Mouse (Mus musculus) lung, postnatal 0 days (tissue): Measurements from ENCODE around the gene Dynlt1c. TPM values are rescaled to one million over a fixed set of nuclear protein-coding genes. Genes with fewer than 3 reads are reported as not detected.
"Not testable (repeated sequence)": the region's sequence is repeated elsewhere in the genome, so short reads cannot be mapped to it uniquely, and the experiment has no call there.

ENCODE experiments used
- ATAC-seq: fragments of 200-750 bp; cut with Nextera tagmentation; 2 replicates; pipeline ENCODE4 v1.8.0; 2017; ENCODE audit warnings: moderate library complexity
- DNase-seq: peaks from one replicate; pipeline ENCODE4 v3.0.0-alpha.2; 2016; ENCODE audit warnings: low spot score
- H3K27ac ChIP-seq: fragments of 300-500 bp; sonication (generic); 2 replicates; pipeline ENCODE4 v1.5.1; 2014; ENCODE audit warnings: antibody characterized with exemption, mild to moderate bottlenecking, low read length, mixed read lengths
- H3K27me3 ChIP-seq: fragments of 300-500 bp; sonication (generic); replicated peaks from 2 replicates; pipeline ENCODE4 v1.6.1; 2014; ENCODE audit warnings: low read length, mixed read lengths; ENCODE audit not compliant: insufficient read depth
- H3K36me3 ChIP-seq: fragments of 300-500 bp; sonication (generic); 2 replicates; pipeline ENCODE4 v1.6.1; 2014; ENCODE audit warnings: low read length, mixed read lengths; ENCODE audit not compliant: insufficient read depth
- H3K4me1 ChIP-seq: fragments of 300-500 bp; sonication (generic); 2 replicates; pipeline ENCODE4 v1.6.1; 2014; ENCODE audit warnings: antibody characterized with exemption, low read depth, low read length, mixed read lengths; ENCODE audit not compliant: insufficient read depth
- H3K4me2 ChIP-seq: fragments of 300-500 bp; sonication (generic); replicated peaks from 2 replicates; pipeline ENCODE4 v1.6.1; 2014; ENCODE audit warnings: low read depth, mild to moderate bottlenecking, low read length, moderate library complexity, mixed read lengths
- H3K4me3 ChIP-seq: fragments of 300-500 bp; sonication (generic); 2 replicates; pipeline ENCODE4 v1.5.1; 2014; ENCODE audit warnings: low read depth, low read length
- H3K9ac ChIP-seq: fragments of 300-500 bp; sonication (generic); replicated peaks from 2 replicates; pipeline ENCODE4 v1.6.1; 2014; ENCODE audit warnings: low read depth, mild to moderate bottlenecking
- H3K9me3 ChIP-seq: fragments of 300-500 bp; sonication (generic); 2 replicates; pipeline ENCODE4 v1.6.1; 2016; ENCODE audit warnings: low read length, mixed read lengths
- WGBS: fragments of 180-500 bp; shearing (Covaris S2); extraction: QIAGEN DNeasy Blood & Tissue Kit; methylation state at CpG from one replicate; pipeline ENCODE4 v1.1.7; 2014; 5-methylcytosine and 5-hydroxymethylcytosine counted together
- polyA plus RNA-seq: library from polyadenylated mRNA; unstranded; fragments of >200 nt; fragmentation: Nextera tagmentation; extraction: Ambion mirVana; gene quantifications from 2 replicates; pipeline ENCODE4 v1.2.1, GENCODE M21; 2015

Gene Dynlt1c
- polyA plus RNA-seq, 1 experiment from 2014 or later: 30.1 TPM

GRCm38 (mm10) chr17:6644673-6645072 lies 43.2 kb downstream of the Dynlt1c start:
- not testable (repeated sequence) for H3K27me3 ChIP-seq, H3K4me2 ChIP-seq, H3K9me3 ChIP-seq, DNase-seq, H3K27ac ChIP-seq, H3K36me3 ChIP-seq, H3K4me1 ChIP-seq, ATAC-seq, H3K4me3 ChIP-seq, H3K9ac ChIP-seq
- WGBS: 87% methylated on average over 4 of the region's 4 CpGs

- 50% methylated on average over 1 of the region's 4 CpGs for WGBS
- H3K4me3 ChIP-seq, H3K27ac ChIP-seq, H3K9ac ChIP-seq, H3K4me1 ChIP-seq, H3K9me3 ChIP-seq, H3K4me2 ChIP-seq, H3K27me3 ChIP-seq, DNase-seq, H3K36me3 ChIP-seq, ATAC-seq: not testable (repeated sequence)
Measured at GRCm38 (mm10) chr17:6645668-6646067, 44.2 kb downstream of the Dynlt1c start.

GRCm38 (mm10) chr17:6646841-6647240 lies 45.4 kb downstream of the Dynlt1c start:
- not testable (repeated sequence) for H3K9ac ChIP-seq, DNase-seq, H3K4me3 ChIP-seq, H3K4me2 ChIP-seq, H3K27ac ChIP-seq, H3K4me1 ChIP-seq, H3K27me3 ChIP-seq, ATAC-seq, H3K9me3 ChIP-seq, H3K36me3 ChIP-seq
- WGBS: 97% methylated on average over 7 of the region's 8 CpGs

GRCm38 (mm10) chr17:6647452-6647851 lies 46.0 kb downstream of the Dynlt1c start:
- not testable (repeated sequence) for H3K9me3 ChIP-seq, ATAC-seq, DNase-seq, H3K36me3 ChIP-seq, H3K27me3 ChIP-seq, H3K4me2 ChIP-seq, H3K9ac ChIP-seq, H3K4me3 ChIP-seq, H3K4me1 ChIP-seq, H3K27ac ChIP-seq
- WGBS: 83% methylated on average over 3 of the region's 3 CpGs

GRCm38 (mm10) chr17:6650904-6651565 lies 49.6 kb downstream of the Dynlt1c start:
- not testable (repeated sequence) for H3K9ac ChIP-seq, DNase-seq, H3K27me3 ChIP-seq, H3K36me3 ChIP-seq, H3K4me2 ChIP-seq, H3K27ac ChIP-seq, H3K9me3 ChIP-seq, ATAC-seq, H3K4me3 ChIP-seq, H3K4me1 ChIP-seq
- 83% methylated on average over 3 of the region's 7 CpGs for WGBS

GRCm38 (mm10) chr17:6653341-6653946 lies 52.0 kb downstream of the Dynlt1c start:
- H3K9ac ChIP-seq, H3K4me1 ChIP-seq, H3K36me3 ChIP-seq, H3K9me3 ChIP-seq, ATAC-seq, H3K4me2 ChIP-seq, H3K27ac ChIP-seq, H3K27me3 ChIP-seq, H3K4me3 ChIP-seq, DNase-seq: not testable (repeated sequence)
- 88% methylated on average over 4 of the region's 5 CpGs for WGBS

- under 1% methylated on average over 33 of the region's 36 CpGs for WGBS
Measured at GRCm38 (mm10) chr17:6655087-6655511, 53.6 kb downstream of the Dynlt1c start.

GRCm38 (mm10) chr17:6655567-6656281 lies 54.3 kb downstream of the Dynlt1c start, which contains the start of gene Dynlt1f:
Gene Dynlt1f, minus strand, starts transcription at chr17:6655900.
- H3K4me1 ChIP-seq, H3K27me3 ChIP-seq, H3K36me3 ChIP-seq, H3K9me3 ChIP-seq: not testable (repeated sequence)
- Histone ChIP-seq H3K4me2 (peak within 1 kb of the TSS; percentile 61), H3K27ac (peak within 1 kb of the TSS; percentile 54), H3K9ac (peak within 1 kb of the TSS; percentile 23; the same call in 1 of the 2 replicates), H3K4me3 (peak within 1 kb of the TSS; percentile 46)
- WGBS: 2% methylated on average over 19 of the region's 33 CpGs
- DNase-seq: peak; percentile 52
- ATAC-seq: peak; percentile 97

More at GRCm38 (mm10) chr17:6655087-6655511, 53.6 kb downstream of the Dynlt1c start:
- Histone ChIP-seq H3K4me3 (peak overlapping the region; percentile 46), H3K27ac (peak overlapping the region; percentile 54), H3K9ac (peak overlapping the region; percentile 23; the same call in 1 of the 2 replicates), H3K4me2 (peak overlapping the region; percentile 61)
- H3K27me3 ChIP-seq, H3K9me3 ChIP-seq, H3K36me3 ChIP-seq, H3K4me1 ChIP-seq: not testable (repeated sequence)
- peak; percentile 92 for DNase-seq
- peak; percentile 85 for ATAC-seq

GRCm38 (mm10) chr17:6656471-6656870 lies 55.0 kb downstream of the Dynlt1c start:
- H3K4me2 ChIP-seq, H3K9ac ChIP-seq, H3K4me3 ChIP-seq, H3K27ac ChIP-seq, H3K4me1 ChIP-seq, H3K9me3 ChIP-seq, H3K36me3 ChIP-seq, ATAC-seq, H3K27me3 ChIP-seq, DNase-seq: not testable (repeated sequence)
- 95% methylated on average over 1 of the region's 3 CpGs for WGBS
